Mouse (Mus musculus) C3H10T1/2 (cell line): ENCODE measurements around the gene Sult6b1. TPM values are rescaled to one million over a fixed set of nuclear protein-coding genes. Genes with fewer than 3 reads are reported as not detected.

ENCODE experiments used
- polyA plus RNA-seq, 2 experiments: library from polyadenylated mRNA; unstranded; fragments of >200 nt; fragmentation: generic; extraction: Trizol; gene quantifications; one replicate each; pipeline ENCODE4 v1.2.1; 2012; ENCODE audit warnings: missing spikeins in 2 of 2

Sult6b1 gene
- 1 to 10 TPM in 1 of 2 experiments, under 1 TPM in 1; 0.05 to 1.1 TPM for polyA plus RNA-seq

GRCm38 (mm10) chr17:78906892-78907291 lies at the start of gene Sult6b1:
Gene Sult6b1, minus strand, starts transcription at chr17:78906992.

GRCm38 (mm10) chr17:78936466-78937228 lies 29.9 kb upstream of the Sult6b1 start, which contains the start of the genes Cebpz and Ndufaf7:
Gene Cebpz, minus strand, starts transcription at chr17:78937066.
Gene Ndufaf7, plus strand, starts transcription at chr17:78937136.

GRCm38 (mm10) chr17:78916369-78916813 lies 9.6 kb upstream of the Sult6b1 start, which contains the start of gene Cebpzos:
Gene Cebpzos, plus strand, starts transcription at chr17:78916500.

GRCm38 (mm10) chr17:78882401-78883112 lies 24.2 kb downstream of the Sult6b1 start, which contains the start of gene Eif2ak2:
Gene Eif2ak2, minus strand, starts transcription at chr17:78882573.

GRCm38 (mm10) chr17:78834856-78835835 lies 71.6 kb downstream of the Sult6b1 start, which contains the start of the genes Heatr5b and Gpatch11:
Gene Heatr5b, minus strand, starts transcription at chr17:78835364.
Gene Gpatch11, plus strand, starts transcription at chr17:78835567.

Other genes with a start within 250 kb of the Sult6b1 start
- 1 to 10 TPM in 1 of 2 experiments, under 1 TPM in 1; 0.25 to 2.9 TPM for gene Strn, start 169.8 kb downstream of the Sult6b1 start, polyA plus RNA-seq
- 10 to 100 TPM in 1 of 2 experiments, 1 to 10 TPM in 1; 2.5 to 18.9 TPM for gene Heatr5b, start 71.6 kb downstream of the Sult6b1 start, polyA plus RNA-seq
- gene Gpatch11, start 71.4 kb downstream of the Sult6b1 start, polyA plus RNA-seq = 10 to 100 TPM in 1 of 2 experiments, 1 to 10 TPM in 1; 2.2 to 11.4 TPM
- 1 to 10 TPM in 1 of 2 experiments, under 1 TPM in 1; 0.61 to 7.2 TPM for gene Eif2ak2, start 24.4 kb downstream of the Sult6b1 start, polyA plus RNA-seq
- 10 to 100 TPM in 1 of 2 experiments, 1 to 10 TPM in 1; 6.7 to 38.6 TPM for gene Cebpzos, start 9.5 kb upstream of the Sult6b1 start, polyA plus RNA-seq
- 10 to 100 TPM in 1 of 2 experiments, 1 to 10 TPM in 1; 3.3 to 10.7 TPM for gene Cebpz, start 30.1 kb upstream of the Sult6b1 start, polyA plus RNA-seq
- gene Ndufaf7, start 30.1 kb upstream of the Sult6b1 start, polyA plus RNA-seq = 10 to 100 TPM in 1 of 2 experiments, 1 to 10 TPM in 1; 9.6 to 25.1 TPM
- 10 to 100 TPM in 1 of 2 experiments, under 1 TPM in 1; 0.89 to 12.0 TPM for gene Prkd3, start 113.8 kb upstream of the Sult6b1 start, polyA plus RNA-seq
- not detected for gene Qpct, start 144.9 kb upstream of the Sult6b1 start, polyA plus RNA-seq